Mouse (Mus musculus): ENCODE data around the gene Clca3a1. TPM values are rescaled to one million over a fixed set of nuclear protein-coding genes. Genes with fewer than 3 reads are reported as not detected.

Clca3a1 gene
- polyA plus RNA-seq, 1 experiment from 2014 or later = 0.42 TPM

GRCm38 (mm10) chr3:144689236-144689635 is 71.5 kb downstream of the Clca3a1 start:
- no peaks in the 10 kb centered on the region for H3K27me3 ChIP-seq
- no peak overlapping the region for H3K4me3 ChIP-seq
- H3K9me3 ChIP-seq = no peaks in the 10 kb centered on the region
- WGBS = 15% methylated on average over 11 of the region's 11 CpGs
- H3K4me1 ChIP-seq = peaks cover 12% of the 10 kb centered on the region
- no peak overlapping the region for H3K4me2 ChIP-seq (replicated peaks)
- no peak overlapping the region for H3K9ac ChIP-seq
- peaks cover 38% of the 10 kb centered on the region for H3K36me3 ChIP-seq
- ATAC-seq (ENCODE audit: low FRiP score, low read depth) = peak; percentile 68; the same call in 1 of the 2 replicates
- no peak overlapping the region for H3K27ac ChIP-seq

DNA sequence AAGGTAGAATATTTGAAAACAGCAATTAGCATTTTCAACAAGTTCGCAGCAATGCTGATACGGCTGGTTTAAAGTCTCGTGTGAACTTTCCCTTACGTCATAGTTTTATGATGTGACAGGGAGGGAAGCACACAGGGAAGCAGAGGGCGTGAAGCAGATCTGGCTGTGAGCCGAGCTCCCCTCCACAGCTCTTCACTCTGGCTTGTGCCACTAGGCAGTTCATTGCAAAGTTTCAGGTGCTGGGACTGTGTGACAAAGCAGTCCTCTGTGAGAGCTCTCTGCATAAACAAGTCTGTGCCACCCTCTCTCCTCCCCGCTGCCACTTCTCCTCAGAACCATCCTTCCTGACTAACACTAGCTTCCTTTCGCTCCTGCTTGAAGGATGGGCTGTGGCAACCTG is 72.5 kb downstream of the Clca3a1 start:
- ATAC-seq (ENCODE audit: low FRiP score, low read depth) = peak; percentile 45; the same call in 1 of the 2 replicates
- peak overlapping the region; percentile 16; the same call in 1 of the 2 replicates for H3K27ac ChIP-seq
- H3K4me1 ChIP-seq = peaks cover 12% of the 10 kb centered on the region
- no peaks in the 10 kb centered on the region for H3K27me3 ChIP-seq
- H3K9ac ChIP-seq = no peak overlapping the region
- 53% methylated on average over 8 of the region's 8 CpGs for WGBS
- H3K4me2 ChIP-seq (replicated peaks) = no peak overlapping the region
- peaks cover 31% of the 10 kb centered on the region for H3K36me3 ChIP-seq
- H3K9me3 ChIP-seq = no peaks in the 10 kb centered on the region
- no peak overlapping the region for H3K4me3 ChIP-seq

GRCm38 (mm10) chr3:144687618-144688017 is 73.2 kb downstream of the Clca3a1 start:
- 87% methylated on average over 9 of the region's 9 CpGs for WGBS
- Histone ChIP-seq H3K27ac (no peak overlapping the region), H3K4me1 (peaks cover 12% of the 10 kb centered on the region), H3K9me3 (no peaks in the 10 kb centered on the region), H3K4me2 (replicated peaks) (no peak overlapping the region), H3K9ac (no peak overlapping the region), H3K36me3 (peaks cover 27% of the 10 kb centered on the region), H3K4me3 (no peak overlapping the region), H3K27me3 (no peaks in the 10 kb centered on the region)
- ATAC-seq (ENCODE audit: low FRiP score, low read depth) = no peak

DNA sequence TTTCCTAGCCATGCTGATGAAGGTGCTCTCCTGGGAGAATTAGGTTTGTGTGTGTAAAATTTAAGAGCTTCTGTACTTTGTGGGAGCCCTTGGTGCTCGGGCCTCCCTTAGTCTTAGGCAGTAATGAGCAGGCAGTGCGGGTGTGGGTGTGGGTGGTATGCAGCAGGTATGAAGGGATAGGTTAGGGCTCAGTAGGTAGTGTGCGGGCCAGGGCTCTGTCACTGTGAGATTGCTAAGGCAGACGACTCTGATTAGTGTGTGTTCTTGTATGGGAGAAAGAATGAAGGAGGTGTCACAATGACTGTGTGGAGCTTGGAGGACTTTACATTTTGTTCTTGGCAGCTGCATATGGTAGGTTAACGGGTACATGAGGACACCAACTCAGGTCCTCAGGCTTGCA is 74.6 kb downstream of the Clca3a1 start:
- Histone ChIP-seq H3K9me3 (no peaks in the 10 kb centered on the region), H3K4me3 (no peak overlapping the region), H3K27ac (no peak overlapping the region), H3K9ac (no peak overlapping the region), H3K27me3 (no peaks in the 10 kb centered on the region), H3K4me1 (peaks cover 12% of the 10 kb centered on the region), H3K4me2 (replicated peaks) (no peak overlapping the region), H3K36me3 (peaks cover 25% of the 10 kb centered on the region)
- WGBS = 84% methylated on average over 5 of the region's 5 CpGs
- ATAC-seq (ENCODE audit: low FRiP score, low read depth) = no peak

GRCm38 (mm10) chr3:144683136-144683814 is 77.5 kb downstream of the Clca3a1 start:
- WGBS = 94% methylated on average over 12 of the region's 12 CpGs
- no peak overlapping the region for H3K27ac ChIP-seq

GRCm38 (mm10) chr3:144681542-144681941 is 79.2 kb downstream of the Clca3a1 start:
- H3K4me3 ChIP-seq = no peak overlapping the region
- whole genome bisulfite sequencing = 78% methylated on average over 5 of the region's 5 CpGs
- no peak overlapping the region for H3K9ac ChIP-seq
- no peaks in the 10 kb centered on the region for H3K27me3 ChIP-seq
- H3K36me3 ChIP-seq = peaks cover 14% of the 10 kb centered on the region
- H3K4me1 ChIP-seq = no peaks in the 10 kb centered on the region
- no peaks in the 10 kb centered on the region for H3K9me3 ChIP-seq
- 0 out of 2 replicates have a peak, but pooled peaks have one; percentile 30 for ATAC-seq (ENCODE audit: low FRiP score, low read depth)
- H3K27ac ChIP-seq = no peak overlapping the region
- no peak overlapping the region for H3K4me2 ChIP-seq (replicated peaks)

More at GRCm38 (mm10) chr3:144683136-144683814, 77.5 kb downstream of the Clca3a1 start:
- Histone ChIP-seq H3K27me3 (no peaks in the 10 kb centered on the region), H3K36me3 (peaks cover 19% of the 10 kb centered on the region), H3K4me3 (no peak overlapping the region), H3K9me3 (no peaks in the 10 kb centered on the region), H3K4me2 (replicated peaks) (no peak overlapping the region), H3K9ac (no peak overlapping the region), H3K4me1 (peaks cover 2% of the 10 kb centered on the region)
- no peak for ATAC-seq (ENCODE audit: low FRiP score, low read depth)

DNA sequence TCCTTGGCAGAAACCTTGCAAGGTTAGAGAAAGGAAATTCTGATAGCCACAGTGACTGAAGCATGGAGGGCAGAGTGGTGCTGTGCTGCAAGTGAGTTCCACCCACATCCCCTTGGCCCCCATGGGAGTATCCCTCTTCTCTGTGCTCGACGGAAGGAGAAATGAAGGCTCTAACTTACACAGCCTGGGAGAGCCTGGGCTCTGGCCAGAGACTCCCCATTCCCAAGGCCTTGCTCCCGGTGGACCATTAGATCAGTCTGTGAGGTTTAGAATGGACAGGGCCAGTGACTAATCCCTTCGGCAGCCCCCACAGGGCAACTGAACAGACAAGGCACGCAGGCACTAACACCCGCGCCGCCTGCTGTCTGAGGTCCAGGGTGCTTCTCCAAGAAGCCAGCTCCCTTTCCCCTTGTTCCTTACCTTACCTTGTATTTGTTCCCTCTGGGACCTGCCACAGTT is 81.0 kb downstream of the Clca3a1 start:
- no peaks in the 10 kb centered on the region for H3K9me3 ChIP-seq
- H3K4me2 ChIP-seq (replicated peaks) = no peak overlapping the region
- H3K36me3 ChIP-seq = peaks cover 4% of the 10 kb centered on the region
- H3K9ac ChIP-seq = no peak overlapping the region
- no peak overlapping the region for H3K27ac ChIP-seq
- no peak for ATAC-seq (ENCODE audit: low FRiP score, low read depth)
- 89% methylated on average over 8 of the region's 8 CpGs for WGBS
- H3K27me3 ChIP-seq = no peaks in the 10 kb centered on the region
- H3K4me1 ChIP-seq = no peaks in the 10 kb centered on the region
- no peak overlapping the region for H3K4me3 ChIP-seq

Other genes with a start within 250 kb of the Clca3a1 start
- gene Hs2st1, start 190.8 kb downstream of the Clca3a1 start, polyA plus RNA-seq (2015; fragmentation: Nextera tagmentation; extraction: Ambion mirVana) = 13.8 and 16.0 TPM in 2 replicates
- gene Selenof, start 190.7 kb downstream of the Clca3a1 start, polyA plus RNA-seq (2015; fragmentation: Nextera tagmentation; extraction: Ambion mirVana) = 655 and 661 TPM in 2 replicates
- gene Sh3glb1, start 40.6 kb downstream of the Clca3a1 start, polyA plus RNA-seq (2015; fragmentation: Nextera tagmentation; extraction: Ambion mirVana) = 116 and 126 TPM in 2 replicates
- gene Clca3a2, start 58.5 kb upstream of the Clca3a1 start, polyA plus RNA-seq (2015; fragmentation: Nextera tagmentation; extraction: Ambion mirVana) = 0.32 TPM in 1 of 2 replicates, not detected in the other
- not detected in 2 replicates for gene Clca3b, start 88.4 kb upstream of the Clca3a1 start, polyA plus RNA-seq (2015; fragmentation: Nextera tagmentation; extraction: Ambion mirVana)
- gene Clca4b, start 171.6 kb upstream of the Clca3a1 start, polyA plus RNA-seq (2015; fragmentation: Nextera tagmentation; extraction: Ambion mirVana) = 0.06 TPM in 1 of 2 replicates, not detected in the other
- gene Clca4a, start 214.1 kb upstream of the Clca3a1 start, polyA plus RNA-seq (2015; fragmentation: Nextera tagmentation; extraction: Ambion mirVana) = 0.06 TPM in 1 of 2 replicates, not detected in the other